Comparison of ENCODE assay signal across 20 mouse cellular contexts in genomic region chr1:39462036-39462435, GRCm38 (mm10). TPM values are rescaled to one million over a fixed set of nuclear protein-coding genes. Genes with fewer than 3 reads are reported as not detected.
DNase-seq lines count a peak whose midpoint lies in the region; ATAC-seq and TF ChIP-seq lines count a peak whose summit lies in the region.
"Had no signal": no experiment of that assay in that cellular context is flagged by ENCODE, and none has a peak within 500 bp of the region (broad histone marks: within the 10 kb centered on the region; RNA-seq: fewer than 3 reads in every experiment).

No protein-coding gene starts in this region.

- no peak for DNase-seq in forebrain, embryonic 11.5 days (ENCODE audit: low spot score)
- DNase-seq in liver, embryonic 13.5 days: no peak
- DNase-seq in liver, postnatal 0 days: no peak
- DNase-seq in layer of hippocampus, adult 8-10 months (ENCODE audit: low spot score in 2 of 2): peak; percentile 34 to 57
- DNase-seq in right cerebral cortex, postnatal 25 days: peak; percentile 61
- DNase-seq in spleen, postnatal 4 days (ENCODE audit: low spot score in 2 of 2): no peak
- DNase-seq: adrenal gland, adult 2 months; gastrocnemius, postnatal 25 days; heart, adult 2 months; heart, postnatal 4 days; liver; lung, embryonic 14.5 days; lung, postnatal 36 days; thymus, postnatal 25 days had no signal

- no peak overlapping the region for H3K27ac ChIP-seq in forebrain, embryonic 16.5 days (ENCODE audit: low read length)
- H3K27ac ChIP-seq in forebrain, embryonic 11.5 days (ENCODE audit: low read depth, low read length): no peak overlapping the region
- H3K27ac ChIP-seq in liver, embryonic 13.5 days: 0 out of 2 replicates have a peak overlapping the region, but pooled peaks have one; percentile 76
- H3K27ac ChIP-seq in liver, postnatal 0 days (ENCODE audit: low read depth): no peak overlapping the region
- H3K27ac ChIP-seq: heart, adult 2 months; heart, embryonic 15.5 days; midbrain, embryonic 15.5 days; neural tube, embryonic 15.5 days had no signal

- no peak for TF ChIP-seq EP300 in liver, postnatal 0 days (IDR thresholded peaks at IDR 0.05; ENCODE audit: low read depth)

- no peak overlapping the region for H3K9ac ChIP-seq in forebrain, embryonic 16.5 days (replicated peaks; ENCODE audit: low read depth, low read length)
- H3K9ac ChIP-seq in forebrain, embryonic 11.5 days (ENCODE audit: low read length): no peak overlapping the region
- no peak overlapping the region for H3K9ac ChIP-seq in liver, embryonic 13.5 days
- H3K9ac ChIP-seq in liver, postnatal 0 days (replicated peaks): no peak overlapping the region
- H3K9ac ChIP-seq: heart, embryonic 15.5 days; lung, embryonic 14.5 days; midbrain, embryonic 15.5 days; neural tube, embryonic 15.5 days had no signal

- no peaks in the 10 kb centered on the region for H3K27me3 ChIP-seq in forebrain, embryonic 16.5 days (replicated peaks; ENCODE audit: control insufficient read depth, insufficient read depth, low read length)
- H3K27me3 ChIP-seq in forebrain, embryonic 11.5 days (ENCODE audit: control insufficient read depth, insufficient read depth, low read length): no peaks in the 10 kb centered on the region
- no peaks in the 10 kb centered on the region for H3K27me3 ChIP-seq in liver, embryonic 13.5 days
- H3K27me3 ChIP-seq in liver, postnatal 0 days (ENCODE audit: insufficient read depth, low read length): no peaks in the 10 kb centered on the region
- H3K27me3 ChIP-seq: heart, embryonic 15.5 days; midbrain, embryonic 15.5 days; neural tube, embryonic 15.5 days had no signal

- no peaks in the 10 kb centered on the region for H3K9me3 ChIP-seq in forebrain, embryonic 16.5 days (ENCODE audit: control insufficient read depth, low read length)
- no peaks in the 10 kb centered on the region for H3K9me3 ChIP-seq in forebrain, embryonic 11.5 days (ENCODE audit: control insufficient read depth, low read length)
- H3K9me3 ChIP-seq in liver, embryonic 13.5 days (replicated peaks): no peaks in the 10 kb centered on the region
- H3K9me3 ChIP-seq in liver, postnatal 0 days (ENCODE audit: low read length): no peaks in the 10 kb centered on the region
- H3K9me3 ChIP-seq: heart, embryonic 15.5 days; midbrain, embryonic 15.5 days; neural tube, embryonic 15.5 days had no signal

- H3K4me1 ChIP-seq in forebrain, embryonic 16.5 days (replicated peaks; ENCODE audit: control insufficient read depth, insufficient read depth, low read length): peaks cover 3% of the 10 kb centered on the region; the same call in 1 of the 2 replicates
- H3K4me1 ChIP-seq in forebrain, embryonic 11.5 days (replicated peaks; ENCODE audit: control insufficient read depth, insufficient read depth, low read length): no peaks in the 10 kb centered on the region
- H3K4me1 ChIP-seq in liver, embryonic 13.5 days (replicated peaks): peaks cover 70% of the 10 kb centered on the region
- peaks cover 52% of the 10 kb centered on the region for H3K4me1 ChIP-seq in liver, postnatal 0 days (ENCODE audit: insufficient read depth)
- H3K4me1 ChIP-seq: midbrain, embryonic 15.5 days; neural tube, embryonic 15.5 days had no signal

- no peak overlapping the region for H3K4me3 ChIP-seq in forebrain, embryonic 16.5 days (replicated peaks; ENCODE audit: low read length)
- H3K4me3 ChIP-seq in forebrain, embryonic 11.5 days (ENCODE audit: low read depth, low read length): no peak overlapping the region
- H3K4me3 ChIP-seq in liver, embryonic 13.5 days (replicated peaks): no peak overlapping the region
- no peak overlapping the region for H3K4me3 ChIP-seq in liver, postnatal 0 days (ENCODE audit: low read depth, low read length)
- H3K4me3 ChIP-seq: heart, adult 2 months; heart, embryonic 15.5 days; midbrain, embryonic 15.5 days; neural tube, embryonic 15.5 days had no signal

- no peaks in the 10 kb centered on the region for H3K36me3 ChIP-seq in forebrain, embryonic 16.5 days (ENCODE audit: control insufficient read depth, insufficient read depth)
- H3K36me3 ChIP-seq in forebrain, embryonic 11.5 days (ENCODE audit: control insufficient read depth, insufficient read depth, low read length): no peaks in the 10 kb centered on the region
- H3K36me3 ChIP-seq in liver, embryonic 13.5 days: no peaks in the 10 kb centered on the region
- H3K36me3 ChIP-seq in liver, postnatal 0 days (replicated peaks; ENCODE audit: insufficient read depth, low read length): no peaks in the 10 kb centered on the region
- H3K36me3 ChIP-seq: heart, embryonic 15.5 days; midbrain, embryonic 15.5 days; neural tube, embryonic 15.5 days had no signal

- TF ChIP-seq CTCF in liver, postnatal 0 days (IDR thresholded peaks at IDR 0.05; ENCODE audit: low read depth): no peak

- WGBS in forebrain, embryonic 16.5 days: 79% methylated on average over 13 of the region's 13 CpGs
- 93% methylated on average over 13 of the region's 13 CpGs for WGBS in forebrain, embryonic 11.5 days
- WGBS in liver, embryonic 13.5 days (ENCODE audit: insufficient replicate concordance): 80% methylated on average over 13 of the region's 13 CpGs
- 85% methylated on average over 13 of the region's 13 CpGs for WGBS in liver, postnatal 0 days (ENCODE audit: insufficient replicate concordance)

- no peak overlapping the region for H3K4me2 ChIP-seq in forebrain, embryonic 16.5 days (ENCODE audit: low read length)
- H3K4me2 ChIP-seq in forebrain, embryonic 11.5 days (ENCODE audit: low read depth, low read length, severe bottlenecking): no peak overlapping the region
- H3K4me2 ChIP-seq in liver, embryonic 13.5 days: no peak overlapping the region
- no peak overlapping the region for H3K4me2 ChIP-seq in liver, postnatal 0 days (ENCODE audit: low read depth, low read length)
- H3K4me2 ChIP-seq: heart, embryonic 15.5 days; lung, embryonic 14.5 days; midbrain, embryonic 15.5 days; neural tube, embryonic 15.5 days had no signal

- ATAC-seq in forebrain, embryonic 16.5 days: peak; percentile 58; the same call in 1 of the 2 replicates
- no peak for ATAC-seq in forebrain, embryonic 11.5 days (replicated peaks; ENCODE audit: low FRiP score)
- no peak for ATAC-seq in liver, embryonic 13.5 days (ENCODE audit: low read depth)
- ATAC-seq in liver, postnatal 0 days: no peak
- ATAC-seq: hindbrain, embryonic 16.5 days; intestine, embryonic 16.5 days; midbrain, embryonic 15.5 days had no signal

RNA-seq across cellular contexts. Expression of gene Tbc1d8, which starts 16.5 kb away (rescaled TPM):
- polyA plus RNA-seq in forebrain, embryonic 16.5 days (2015; fragmentation: Nextera tagmentation; extraction: Ambion mirVana): 10.6 and 13.0 TPM in 2 replicates
- 6.5 and 7.0 TPM in 2 replicates for polyA plus RNA-seq in forebrain, embryonic 11.5 days (2014; fragmentation: Nextera tagmentation; extraction: Ambion mirVana)
- 2.7 and 3.0 TPM in 2 replicates for polyA plus RNA-seq in liver, embryonic 13.5 days (2015; fragmentation: Nextera tagmentation; extraction: Ambion mirVana)
- 7.2 and 8.8 TPM in 2 replicates for polyA plus RNA-seq in liver, postnatal 0 days (2015; fragmentation: Nextera tagmentation; extraction: Ambion mirVana)
- total RNA-seq in layer of hippocampus, adult 8-10 months (2022): 10 to 100 TPM; 13.4 to 15.4 (median 15.0) TPM

Comparison
In these comparisons a context has a peak if more than half of its experiments do, and no peak if none do; other contexts are left out.
1. DNase-seq: peak in layer of hippocampus, adult 8-10 months (2 of 2) and right cerebral cortex, postnatal 25 days (single experiment); none in forebrain, embryonic 11.5 days (single experiment), liver, embryonic 13.5 days (single experiment), liver, postnatal 0 days (single experiment) and spleen, postnatal 4 days (0 of 2).